Mouse (Mus musculus): ENCODE measurements around the gene Nop53.

DNA sequence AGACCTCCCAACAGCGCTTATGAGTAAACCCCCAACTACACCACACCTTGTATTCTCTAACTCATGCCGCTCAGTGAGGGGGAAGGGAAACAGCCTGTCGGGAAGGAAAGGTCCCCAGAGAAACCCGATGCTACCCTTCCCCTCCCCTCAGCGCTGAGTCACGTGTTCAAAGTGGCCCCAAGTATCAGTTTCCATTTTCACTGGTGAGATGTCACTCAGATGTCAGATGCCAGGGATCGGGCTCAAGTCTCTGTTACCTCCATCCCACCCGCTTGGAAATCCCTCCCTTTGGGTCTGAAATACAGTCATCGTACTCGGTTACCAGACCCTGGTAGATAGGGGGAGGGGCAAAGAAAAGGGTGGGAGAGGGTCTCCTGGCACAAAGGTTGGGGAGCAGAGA is 24.1 kb downstream of the Nop53 start:
- no peak for TF ChIP-seq CTCF (IDR thresholded peaks at IDR 0.05; ENCODE audit: extremely low read depth, insufficient read depth, low read length)
- TF ChIP-seq POLR2A (IDR thresholded peaks at IDR 0.05; ENCODE audit: extremely low read depth, insufficient read depth, low read length): no peak

Measured in cortical plate, adult 2 months (tissue).